Mouse (Mus musculus) stomach, embryonic 15.5 days (tissue): ENCODE measurements at regions not wholly inside any gene's neighbourhood (a gene's known extent, or its start where the extent isn't known, plus 50 kb on each side); places are given as distances from the start of the nearest gene placed in this dataset.

Source experiments
- ATAC-seq: fragments of 200-750 bp; cut with Nextera tagmentation; 2 replicates; pipeline ENCODE4 v1.8.0; 2017; ENCODE audit warnings: low read depth, moderate number of reproducible peaks, moderate TSS enrichment; ENCODE audit not compliant: insufficient read depth, low FRiP score
- H3K27ac ChIP-seq: fragments of 300-500 bp; sonication (generic); 2 replicates; pipeline ENCODE4 v1.5.1; 2015; ENCODE audit warnings: mild to moderate bottlenecking, inconsistent platforms
- H3K27me3 ChIP-seq: fragments of 300-500 bp; sonication (generic); replicated peaks from 2 replicates; pipeline ENCODE4 v1.6.1; 2015; ENCODE audit warnings: inconsistent platforms
- H3K36me3 ChIP-seq: fragments of 300-500 bp; sonication (generic); 2 replicates; pipeline ENCODE4 v1.6.1; 2015; ENCODE audit warnings: inconsistent platforms
- H3K4me1 ChIP-seq: fragments of 300-500 bp; sonication (generic); 2 replicates; pipeline ENCODE4 v1.6.1; 2015; ENCODE audit warnings: inconsistent platforms
- H3K4me2 ChIP-seq: fragments of 300-500 bp; sonication (generic); 2 replicates; pipeline ENCODE4 v1.6.1; 2015; ENCODE audit warnings: mild to moderate bottlenecking, inconsistent platforms
- H3K4me3 ChIP-seq: fragments of 300-500 bp; sonication (generic); replicated peaks from 2 replicates; pipeline ENCODE4 v1.5.1; 2015; ENCODE audit warnings: inconsistent platforms
- H3K9ac ChIP-seq: fragments of 300-500 bp; sonication (generic); 2 replicates; pipeline ENCODE4 v1.6.1; 2015; ENCODE audit warnings: inconsistent platforms
- H3K9me3 ChIP-seq: fragments of 300-500 bp; sonication (generic); 2 replicates; pipeline ENCODE4 v1.6.1; 2016; ENCODE audit warnings: inconsistent platforms
- WGBS: fragments of 180-500 bp; shearing (Covaris S2); methylation state at CpG from one replicate; pipeline ENCODE4 v1.1.7; 2015; 5-methylcytosine and 5-hydroxymethylcytosine counted together

DNA sequence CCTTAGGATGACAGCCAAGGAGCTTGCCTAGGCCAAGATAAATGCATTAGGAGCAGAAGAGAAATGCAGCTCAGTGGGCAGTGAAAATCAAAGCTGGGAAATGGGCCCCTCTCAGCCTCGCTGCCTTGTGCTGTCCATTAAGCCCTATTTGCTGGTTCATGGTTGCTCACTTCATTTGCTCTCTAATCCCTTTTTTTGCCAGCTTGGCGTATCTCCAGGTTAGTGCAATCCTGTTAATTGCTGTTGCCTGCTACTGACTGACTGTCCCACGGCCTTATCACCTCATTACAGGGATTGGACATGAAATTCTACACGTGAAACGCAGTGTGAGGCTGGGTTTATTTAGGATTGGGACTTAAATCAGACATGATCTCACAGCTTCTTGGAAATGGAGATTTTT, 613.5 kb upstream of the Adgrl2 start:
- Histone ChIP-seq H3K36me3 (no peaks in the 10 kb centered on the region), H3K27me3 (no peaks in the 10 kb centered on the region), H3K4me2 (no peak overlapping the region), H3K27ac (no peak overlapping the region), H3K9ac (no peak overlapping the region), H3K4me3 (no peak overlapping the region), H3K9me3 (no peaks in the 10 kb centered on the region), H3K4me1 (no peaks in the 10 kb centered on the region)
- 75% methylated on average over 5 of the region's 5 CpGs for WGBS
- no peak for ATAC-seq

DNA sequence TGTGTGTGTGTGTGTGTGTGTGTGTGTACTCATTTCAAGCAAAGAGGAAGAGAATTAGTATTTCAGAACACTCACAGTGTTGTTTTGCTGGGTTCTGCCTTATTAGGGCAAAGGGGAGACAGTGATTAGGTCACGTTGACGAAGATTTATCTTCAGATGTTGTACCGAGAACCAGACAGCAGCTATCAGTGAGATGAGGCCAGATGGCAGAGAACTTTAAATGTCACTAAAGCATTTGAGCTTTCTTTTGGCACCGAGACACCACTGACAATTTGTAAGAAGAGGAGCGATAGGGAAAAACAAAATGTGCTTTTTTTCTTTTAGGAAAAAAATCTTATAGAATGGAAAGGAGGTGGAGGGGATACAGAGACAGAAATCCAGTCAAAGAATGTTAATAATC, 610.9 kb upstream of the Adgrl2 start:
- no peaks in the 10 kb centered on the region for H3K9me3 ChIP-seq
- no peak overlapping the region for H3K9ac ChIP-seq
- H3K27me3 ChIP-seq: no peaks in the 10 kb centered on the region
- H3K4me1 ChIP-seq: no peaks in the 10 kb centered on the region
- WGBS: 56% methylated on average over 5 of the region's 5 CpGs
- H3K27ac ChIP-seq: no peak overlapping the region
- no peak overlapping the region for H3K4me2 ChIP-seq
- H3K36me3 ChIP-seq: no peaks in the 10 kb centered on the region
- no peak for ATAC-seq
- no peak overlapping the region for H3K4me3 ChIP-seq

DNA sequence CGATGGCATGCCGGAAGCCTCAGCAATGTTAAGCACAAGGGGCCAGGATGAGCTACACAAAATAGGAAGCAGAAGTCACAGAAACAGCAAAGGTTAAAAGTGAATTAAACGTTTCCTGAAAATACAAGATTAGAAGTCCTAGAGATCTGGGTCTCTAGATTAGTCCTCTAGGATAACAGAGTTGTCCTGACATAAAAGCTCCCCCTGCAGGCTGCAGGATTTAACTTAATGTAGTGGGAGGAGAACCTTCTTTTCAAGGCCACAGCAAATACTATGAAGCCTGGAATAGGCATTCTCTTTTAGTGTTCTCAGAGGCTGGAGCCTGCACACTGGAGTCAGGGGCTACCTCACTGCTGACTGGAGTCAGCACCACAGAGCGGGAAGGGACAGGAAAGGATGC, 604.1 kb upstream of the Adgrl2 start:
- H3K4me2 ChIP-seq: no peak overlapping the region
- no peaks in the 10 kb centered on the region for H3K4me1 ChIP-seq
- H3K4me3 ChIP-seq: no peak overlapping the region
- no peak overlapping the region for H3K9ac ChIP-seq
- no peaks in the 10 kb centered on the region for H3K9me3 ChIP-seq
- H3K27me3 ChIP-seq: no peaks in the 10 kb centered on the region
- WGBS: 75% methylated on average over 4 of the region's 4 CpGs
- H3K36me3 ChIP-seq: no peaks in the 10 kb centered on the region
- no peak overlapping the region for H3K27ac ChIP-seq
- ATAC-seq: no peak

DNA sequence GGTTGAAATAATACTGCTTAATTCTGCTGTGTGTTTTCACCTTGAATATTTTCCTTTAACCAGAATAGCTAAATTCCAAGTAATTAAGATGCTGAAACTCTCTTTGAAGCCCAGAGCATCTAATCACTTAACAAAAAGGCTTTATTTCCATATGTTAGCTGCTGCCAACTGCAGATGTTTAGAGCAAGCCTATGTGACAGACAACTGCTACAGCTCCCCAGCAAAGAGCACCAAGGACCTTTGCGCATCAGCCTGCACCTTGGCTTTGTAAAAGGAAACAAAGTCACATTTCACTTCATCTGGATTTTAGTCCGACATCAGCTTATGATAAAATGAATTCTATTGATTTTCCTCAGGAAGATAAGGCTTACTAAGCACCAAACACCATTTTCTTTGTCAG, 595.4 kb upstream of the Adgrl2 start:
- no peak overlapping the region for H3K4me3 ChIP-seq
- H3K9ac ChIP-seq: no peak overlapping the region
- H3K4me1 ChIP-seq: no peaks in the 10 kb centered on the region
- H3K9me3 ChIP-seq: no peaks in the 10 kb centered on the region
- no peaks in the 10 kb centered on the region for H3K36me3 ChIP-seq
- no peaks in the 10 kb centered on the region for H3K27me3 ChIP-seq
- WGBS: 65% methylated on average over 2 of the region's 2 CpGs
- no peak for ATAC-seq
- no peak overlapping the region for H3K27ac ChIP-seq
- H3K4me2 ChIP-seq: no peak overlapping the region

DNA sequence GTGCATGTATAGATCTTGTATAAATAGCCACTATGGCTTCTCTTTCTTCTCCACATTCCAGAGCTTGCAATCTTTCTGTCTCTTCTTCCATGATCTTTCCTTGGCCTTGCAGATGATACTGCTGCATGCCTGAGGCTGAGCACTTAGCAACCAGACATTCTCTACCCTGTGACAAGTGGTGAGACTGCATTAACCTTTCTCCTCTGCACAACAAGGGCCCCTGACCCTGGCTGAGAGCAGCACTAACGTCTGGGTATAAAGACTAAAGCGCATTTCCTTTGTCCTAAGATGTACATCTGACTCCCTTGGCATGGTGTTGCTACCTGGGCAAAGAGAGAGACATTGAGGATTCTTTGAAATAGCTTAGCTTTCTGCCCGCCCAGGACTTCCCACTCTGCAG, 590.8 kb upstream of the Adgrl2 start:
- H3K4me1 ChIP-seq: no peaks in the 10 kb centered on the region
- no peak overlapping the region for H3K27ac ChIP-seq
- H3K9ac ChIP-seq: no peak overlapping the region
- no peak overlapping the region for H3K4me3 ChIP-seq
- H3K4me2 ChIP-seq: no peak overlapping the region
- no peak for ATAC-seq
- no peaks in the 10 kb centered on the region for H3K27me3 ChIP-seq
- no peaks in the 10 kb centered on the region for H3K36me3 ChIP-seq
- no peaks in the 10 kb centered on the region for H3K9me3 ChIP-seq
- 70% methylated on average over 3 of the region's 3 CpGs for WGBS

DNA sequence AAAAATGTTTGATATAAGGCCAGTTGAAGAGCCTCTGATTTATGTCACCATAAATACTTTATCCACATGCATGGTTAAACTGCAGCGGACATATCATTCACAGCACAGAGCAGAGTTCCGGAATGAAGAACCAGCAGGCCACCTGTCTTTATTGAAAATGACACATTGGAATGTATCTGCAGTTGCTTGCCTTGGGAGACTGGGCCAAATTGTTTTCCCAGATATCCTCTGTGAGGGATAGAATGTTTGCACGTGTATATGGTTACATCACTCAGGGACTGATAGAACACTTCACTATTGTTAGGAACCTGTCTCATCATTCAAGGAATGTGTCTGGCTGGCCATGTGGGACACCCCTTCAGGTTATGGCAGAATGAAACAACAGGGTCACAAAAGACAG, 585.3 kb upstream of the Adgrl2 start:
- no peaks in the 10 kb centered on the region for H3K27me3 ChIP-seq
- H3K9me3 ChIP-seq: no peaks in the 10 kb centered on the region
- WGBS: 63% methylated on average over 3 of the region's 3 CpGs
- H3K9ac ChIP-seq: no peak overlapping the region
- no peak overlapping the region for H3K4me3 ChIP-seq
- H3K4me2 ChIP-seq: no peak overlapping the region
- no peak overlapping the region for H3K27ac ChIP-seq
- H3K36me3 ChIP-seq: no peaks in the 10 kb centered on the region
- no peak for ATAC-seq
- no peaks in the 10 kb centered on the region for H3K4me1 ChIP-seq

DNA sequence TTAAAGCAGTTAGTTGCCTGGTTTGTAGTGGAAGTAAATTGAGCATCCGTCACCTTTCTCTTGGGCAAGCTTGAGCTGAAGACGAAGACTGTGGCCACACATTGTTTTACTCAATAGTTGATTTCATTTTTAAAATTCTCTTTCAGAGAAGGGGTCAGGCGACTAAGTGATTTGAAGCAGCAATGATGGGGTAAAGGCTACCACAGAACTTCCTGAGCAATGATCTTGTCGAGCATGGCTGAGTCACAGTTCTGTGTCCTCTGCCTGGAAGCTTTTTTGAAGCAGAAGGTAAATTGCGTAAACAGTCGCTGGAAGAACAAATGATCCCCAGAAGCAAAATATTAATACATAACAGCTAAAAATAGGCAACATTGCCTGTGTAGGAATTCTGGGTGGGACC, 576.5 kb upstream of the Adgrl2 start:
- Histone ChIP-seq H3K27ac (no peak overlapping the region), H3K36me3 (no peaks in the 10 kb centered on the region), H3K4me2 (no peak overlapping the region), H3K9me3 (no peaks in the 10 kb centered on the region), H3K4me3 (no peak overlapping the region), H3K9ac (no peak overlapping the region), H3K4me1 (no peaks in the 10 kb centered on the region), H3K27me3 (no peaks in the 10 kb centered on the region)
- ATAC-seq: no peak
- 69% methylated on average over 6 of the region's 6 CpGs for WGBS

DNA sequence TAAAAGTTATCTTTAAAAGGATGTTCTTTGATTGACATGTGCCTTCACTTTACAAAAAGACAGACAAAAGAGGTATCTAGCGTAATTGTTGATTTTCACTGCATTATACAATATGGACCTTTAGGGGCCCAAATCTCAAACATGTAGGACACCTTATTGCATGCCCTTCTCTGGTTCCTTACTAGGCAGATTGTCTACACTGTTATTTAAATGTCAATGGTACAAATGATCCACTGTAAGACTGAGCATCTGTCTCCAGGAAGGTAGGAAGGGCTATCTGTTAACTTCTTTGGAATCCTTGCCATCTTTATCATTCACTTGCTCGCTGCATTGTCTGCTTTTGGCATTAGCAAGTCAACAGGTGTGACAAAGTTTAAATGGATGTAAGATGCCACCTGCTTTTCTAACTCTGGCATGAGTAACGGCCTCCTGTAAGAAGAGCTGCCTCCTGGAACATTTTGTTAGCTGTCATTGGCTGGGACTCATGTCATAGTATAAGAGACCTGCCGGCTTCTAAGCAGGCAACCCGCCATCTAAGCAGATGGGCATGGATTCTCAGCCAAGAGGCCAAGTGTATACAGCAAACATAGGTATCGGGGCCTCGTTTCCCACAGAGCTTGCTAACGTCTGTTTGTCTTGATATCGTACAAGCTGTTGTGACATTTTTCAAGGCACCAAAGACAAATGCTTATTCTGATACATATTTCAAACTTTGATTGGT, 560.0 kb upstream of the Adgrl2 start:
- Histone ChIP-seq H3K9ac (no peak overlapping the region), H3K4me3 (no peak overlapping the region), H3K9me3 (no peaks in the 10 kb centered on the region), H3K4me1 (no peaks in the 10 kb centered on the region), H3K27me3 (no peaks in the 10 kb centered on the region), H3K4me2 (no peak overlapping the region), H3K27ac (no peak overlapping the region), H3K36me3 (no peaks in the 10 kb centered on the region)
- no peak for ATAC-seq
- 80% methylated on average over 9 of the region's 9 CpGs for WGBS

DNA sequence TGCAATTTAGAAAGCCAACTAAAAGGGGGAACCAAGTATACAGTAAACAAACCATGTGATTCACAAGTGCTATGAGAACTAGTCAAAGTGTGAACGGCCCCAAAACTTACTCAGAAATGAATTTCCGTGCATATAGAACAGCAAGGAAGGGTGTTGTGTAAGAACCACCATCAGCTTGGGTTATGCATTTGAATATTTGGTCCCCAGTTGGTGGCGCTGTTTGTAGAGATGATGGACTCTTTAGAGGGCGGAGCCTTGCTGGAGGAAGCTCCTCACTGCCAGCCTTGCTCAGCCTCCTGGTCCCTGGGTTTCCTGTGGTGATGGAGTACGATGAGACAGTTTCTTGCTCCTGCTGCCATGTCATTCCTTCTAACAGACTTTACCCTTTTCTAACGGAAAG, 556.7 kb upstream of the Adgrl2 start:
- Histone ChIP-seq H3K4me2 (no peak overlapping the region), H3K9ac (no peak overlapping the region), H3K9me3 (no peaks in the 10 kb centered on the region), H3K4me1 (no peaks in the 10 kb centered on the region), H3K4me3 (no peak overlapping the region), H3K36me3 (no peaks in the 10 kb centered on the region), H3K27me3 (no peaks in the 10 kb centered on the region), H3K27ac (no peak overlapping the region)
- 74% methylated on average over 6 of the region's 6 CpGs for WGBS
- ATAC-seq: no peak

DNA sequence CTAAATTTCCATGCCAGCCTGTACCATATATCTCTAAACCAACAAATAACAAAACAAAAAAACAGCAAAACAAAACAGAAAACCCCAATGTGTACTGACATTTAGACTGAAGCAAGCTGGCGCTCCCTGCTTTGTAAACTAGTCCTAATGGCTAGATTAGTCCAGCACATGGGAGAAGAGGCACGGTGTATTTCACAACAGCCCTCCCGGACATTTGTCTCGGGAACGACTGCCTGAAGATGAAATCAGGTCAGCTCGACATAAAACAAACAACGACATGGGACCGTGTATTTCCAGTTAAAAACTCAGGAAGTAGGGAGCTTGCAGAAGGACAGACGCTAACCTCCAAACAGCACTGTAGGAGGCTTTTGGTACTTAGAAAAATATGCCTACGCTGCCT, 555.9 kb upstream of the Adgrl2 start:
- Histone ChIP-seq H3K9me3 (no peaks in the 10 kb centered on the region), H3K27ac (no peak overlapping the region), H3K36me3 (no peaks in the 10 kb centered on the region), H3K4me1 (no peaks in the 10 kb centered on the region), H3K9ac (no peak overlapping the region), H3K4me2 (no peak overlapping the region), H3K27me3 (no peaks in the 10 kb centered on the region), H3K4me3 (no peak overlapping the region)
- 38% methylated on average over 10 of the region's 10 CpGs for WGBS
- ATAC-seq: no peak

DNA sequence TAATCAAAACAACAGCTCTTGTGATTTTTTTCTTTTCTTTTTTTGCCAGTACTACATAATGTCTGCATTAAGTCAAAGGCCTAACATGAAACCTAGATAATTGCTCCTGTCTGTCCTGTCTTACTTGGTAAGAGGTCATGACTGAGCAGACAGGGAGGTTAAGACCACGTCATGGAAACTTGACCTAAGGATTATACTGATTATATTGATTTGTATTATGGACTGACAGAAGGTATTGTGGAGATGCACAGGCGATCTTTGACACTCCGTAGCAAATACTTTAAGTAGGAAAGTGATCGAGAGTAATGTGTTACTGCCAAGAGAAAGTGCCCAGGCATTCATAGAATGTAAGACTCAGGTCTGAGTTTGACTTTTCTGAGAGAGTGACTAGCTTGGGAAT, 543.8 kb upstream of the Adgrl2 start:
- Histone ChIP-seq H3K36me3 (no peaks in the 10 kb centered on the region), H3K27me3 (no peaks in the 10 kb centered on the region), H3K27ac (no peak overlapping the region), H3K4me3 (no peak overlapping the region), H3K4me1 (no peaks in the 10 kb centered on the region), H3K9me3 (no peaks in the 10 kb centered on the region), H3K4me2 (no peak overlapping the region), H3K9ac (no peak overlapping the region)
- no peak for ATAC-seq
- 52% methylated on average over 4 of the region's 4 CpGs for WGBS

DNA sequence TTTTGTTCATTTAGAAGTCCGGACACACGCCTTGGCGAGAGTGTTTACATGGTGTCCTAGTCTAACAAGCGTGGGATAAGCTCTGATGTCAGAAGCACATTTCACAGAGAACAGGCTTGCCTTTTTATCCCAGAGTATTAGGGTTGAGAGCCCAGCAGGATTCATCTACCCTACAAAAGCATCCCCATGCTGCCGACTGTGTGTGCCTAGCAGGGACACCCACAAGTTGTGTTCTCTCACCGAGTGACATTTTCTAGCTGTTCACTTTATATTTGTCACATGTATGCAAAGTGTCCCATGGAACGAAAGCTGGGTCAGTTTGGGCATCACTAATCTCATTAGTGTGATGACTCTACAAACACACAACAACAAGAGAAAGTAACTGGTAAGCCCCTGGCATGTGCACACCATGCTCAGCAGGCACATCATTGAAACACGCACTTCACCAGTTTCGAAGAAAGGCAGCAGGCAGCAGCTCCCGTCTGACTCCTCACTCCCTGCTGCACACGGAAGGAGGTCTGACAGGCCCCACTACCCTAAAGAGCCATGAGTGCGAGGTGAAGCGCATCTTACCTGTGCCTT, 539.8 kb upstream of the Adgrl2 start:
- Histone ChIP-seq H3K27me3 (no peaks in the 10 kb centered on the region), H3K27ac (no peak overlapping the region), H3K4me3 (no peak overlapping the region), H3K36me3 (no peaks in the 10 kb centered on the region), H3K9ac (no peak overlapping the region), H3K9me3 (no peaks in the 10 kb centered on the region), H3K4me1 (no peaks in the 10 kb centered on the region), H3K4me2 (no peak overlapping the region)
- ATAC-seq: no peak
- 84% methylated on average over 13 of the region's 13 CpGs for WGBS

DNA sequence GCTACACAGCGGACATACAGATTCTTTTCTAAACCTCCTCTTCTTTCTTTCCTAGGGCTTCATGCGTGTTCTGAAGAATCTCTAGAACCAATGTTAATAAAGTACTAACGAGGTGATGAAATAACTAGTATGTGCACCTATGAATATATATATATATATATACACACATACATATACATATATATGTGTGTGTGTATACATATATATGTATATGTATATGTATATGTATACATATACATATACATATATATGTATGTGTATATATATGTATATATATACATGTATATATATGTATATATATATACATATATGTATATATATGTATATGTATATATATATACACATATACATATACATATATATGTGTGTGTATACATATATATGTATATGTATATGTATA, 536.2 kb upstream of the Adgrl2 start:
- H3K4me1 ChIP-seq: no peaks in the 10 kb centered on the region
- ATAC-seq: no peak
- no peak overlapping the region for H3K9ac ChIP-seq
- no peaks in the 10 kb centered on the region for H3K27me3 ChIP-seq
- WGBS: 89% methylated on average over 3 of the region's 3 CpGs
- no peaks in the 10 kb centered on the region for H3K9me3 ChIP-seq
- no peak overlapping the region for H3K4me3 ChIP-seq
- no peak overlapping the region for H3K4me2 ChIP-seq
- H3K27ac ChIP-seq: no peak overlapping the region
- H3K36me3 ChIP-seq: no peaks in the 10 kb centered on the region
